In genomic region chr7:45181540-45181939, GRCm38 (mm10) we compare ENCODE assay signal across 9 mouse cellular contexts. TPM values are rescaled to one million over a fixed set of nuclear protein-coding genes. Genes with fewer than 3 reads are reported as not detected.
DNase-seq lines count a peak whose midpoint lies in the region; ATAC-seq lines count a peak whose summit lies in the region.
"Had no signal": no experiment of that assay in that cellular context is flagged by ENCODE, and none has a peak within 500 bp of the region (broad histone marks: within the 10 kb centered on the region; RNA-seq: fewer than 3 reads in every experiment).

No protein-coding gene starts in this region.

- peak; percentile 46 for DNase-seq in R1 (ENCODE audit: low read depth, low spot score)
- peak; percentile 47 for DNase-seq in midbrain, embryonic 14.5 days
- no peak for DNase-seq in frontal cortex, postnatal 36 days (ENCODE audit: low spot score in 2 of 2)
- no peak for DNase-seq in left cerebral cortex, adult 18-20 months (ENCODE audit: low spot score in 2 of 2)
- no peak for DNase-seq in left cerebral cortex, adult 9 months (ENCODE audit: low spot score in 2 of 2)

- H3K9ac ChIP-seq in hindbrain, embryonic 15.5 days: no peak overlapping the region
- peak overlapping the region; percentile 23; the same call in 1 of the 2 replicates for H3K9ac ChIP-seq in midbrain, embryonic 14.5 days (replicated peaks; ENCODE audit: low read length)

- H3K27ac ChIP-seq in hindbrain, embryonic 15.5 days (replicated peaks): no peak overlapping the region
- H3K27ac ChIP-seq in midbrain, embryonic 14.5 days (replicated peaks; ENCODE audit: low read depth, low read length): no peak overlapping the region

- WGBS in hindbrain, embryonic 15.5 days: 4% methylated on average over 29 of the region's 35 CpGs
- 4% methylated on average over 35 of the region's 35 CpGs for WGBS in midbrain, embryonic 14.5 days

- peaks cover 100% of the 10 kb centered on the region for H3K27me3 ChIP-seq in erythroblast, embryonic 14.5 days (ENCODE audit: control insufficient read depth)
- peaks cover 94% of the 10 kb centered on the region for H3K27me3 ChIP-seq in hindbrain, embryonic 15.5 days
- H3K27me3 ChIP-seq in midbrain, embryonic 14.5 days (ENCODE audit: control insufficient read depth, insufficient read depth, low read length): peaks cover 81% of the 10 kb centered on the region

- peak overlapping the region; percentile 53 for H3K4me3 ChIP-seq in erythroblast, embryonic 14.5 days (replicated peaks)
- H3K4me3 ChIP-seq in hindbrain, embryonic 15.5 days: peak overlapping the region; percentile 41
- peak overlapping the region; percentile 25 for H3K4me3 ChIP-seq in midbrain, embryonic 14.5 days (replicated peaks; ENCODE audit: low read depth, low read length)

- no peak for ATAC-seq in erythroblast, adult 5-6 weeks (replicated peaks; ENCODE audit: low FRiP score, poor library complexity, severe bottlenecking)
- no peak for ATAC-seq in hindbrain, embryonic 15.5 days (ENCODE audit: low FRiP score, low read depth)
- ATAC-seq in midbrain, embryonic 14.5 days (ENCODE audit: low FRiP score, low TSS enrichment): no peak

- peaks cover 2% of the 10 kb centered on the region; the same call in 1 of the 2 replicates for H3K9me3 ChIP-seq in erythroblast, embryonic 14.5 days (ENCODE audit: control insufficient read depth, low read length)
- no peaks in the 10 kb centered on the region for H3K9me3 ChIP-seq in hindbrain, embryonic 15.5 days
- H3K9me3 ChIP-seq in midbrain, embryonic 14.5 days (ENCODE audit: control insufficient read depth, low read length): no peaks in the 10 kb centered on the region

- peak overlapping the region; percentile 67 for H3K4me2 ChIP-seq in hindbrain, embryonic 15.5 days
- H3K4me2 ChIP-seq in midbrain, embryonic 14.5 days (ENCODE audit: low read length): peak overlapping the region; percentile 50

- H3K36me3 ChIP-seq in erythroblast, embryonic 14.5 days (ENCODE audit: control insufficient read depth): no peaks in the 10 kb centered on the region
- no peaks in the 10 kb centered on the region for H3K36me3 ChIP-seq in hindbrain, embryonic 15.5 days
- no peaks in the 10 kb centered on the region for H3K36me3 ChIP-seq in midbrain, embryonic 14.5 days (ENCODE audit: control insufficient read depth, insufficient read depth, low read length)

- H3K4me1 ChIP-seq in erythroblast, embryonic 14.5 days (ENCODE audit: control insufficient read depth): peaks cover 21% of the 10 kb centered on the region
- peaks cover 19% of the 10 kb centered on the region for H3K4me1 ChIP-seq in hindbrain, embryonic 15.5 days (replicated peaks)
- 0 out of 2 replicates have a peak, but pooled peaks cover 5% of the 10 kb centered on the region for H3K4me1 ChIP-seq in midbrain, embryonic 14.5 days (ENCODE audit: control insufficient read depth, insufficient read depth, low read length)

RNA-seq across cellular contexts. Expression of gene Pth2, which starts 0.7 kb away (rescaled TPM):
- polyA plus RNA-seq in erythroblast, embryonic 14.5 days (2012): not detected in 2 replicates
- not detected in 2 replicates for total RNA-seq in erythroblast, adult 5-6 weeks (2015; ENCODE audit: low replicate concordance)
- not detected in 2 replicates for total RNA-seq in erythroblast, adult 5-6 weeks (2017; ENCODE audit: low replicate concordance)
- 0.71 and 3.2 TPM in 2 replicates for polyA plus RNA-seq in hindbrain, embryonic 15.5 days (2015; fragmentation: Nextera tagmentation; extraction: Ambion mirVana)
- polyA plus RNA-seq in midbrain, embryonic 14.5 days (2014; fragmentation: Nextera tagmentation; extraction: Ambion mirVana): 0.68 and 1.4 TPM in 2 replicates
- not detected for total RNA-seq in left cerebral cortex, adult 18-20 months (2021)
- polyA plus RNA-seq: cortical plate, adult 2 months had no signal

RNA-seq across cellular contexts. Expression of gene Gfy, which starts 2.2 kb away (rescaled TPM):
- polyA plus RNA-seq in erythroblast, embryonic 14.5 days (2012): not detected in 2 replicates
- total RNA-seq in erythroblast, adult 5-6 weeks (2015; ENCODE audit: low replicate concordance): not detected in 2 replicates
- not detected in 2 replicates for total RNA-seq in erythroblast, adult 5-6 weeks (2017; ENCODE audit: low replicate concordance)
- not detected in 2 replicates for polyA plus RNA-seq in hindbrain, embryonic 15.5 days (2015; fragmentation: Nextera tagmentation; extraction: Ambion mirVana)
- not detected in 2 replicates for polyA plus RNA-seq in midbrain, embryonic 14.5 days (2014; fragmentation: Nextera tagmentation; extraction: Ambion mirVana)
- under 1 TPM; 0.26 to 0.40 TPM for total RNA-seq in left cerebral cortex, adult 18-20 months (2021)

RNA-seq across cellular contexts. Expression of gene Slc17a7, which starts 17.8 kb away (rescaled TPM):
- 0.02 TPM in 1 of 2 replicates, not detected in the other for polyA plus RNA-seq in erythroblast, embryonic 14.5 days (2012)
- total RNA-seq in erythroblast, adult 5-6 weeks (2015; ENCODE audit: low replicate concordance): not detected in 2 replicates
- 0.28 TPM in 1 of 2 replicates, not detected in the other for total RNA-seq in erythroblast, adult 5-6 weeks (2017; ENCODE audit: low replicate concordance)
- polyA plus RNA-seq in hindbrain, embryonic 15.5 days (2015; fragmentation: Nextera tagmentation; extraction: Ambion mirVana): 0.71 and 1.5 TPM in 2 replicates
- 0.39 and 0.62 TPM in 2 replicates for polyA plus RNA-seq in midbrain, embryonic 14.5 days (2014; fragmentation: Nextera tagmentation; extraction: Ambion mirVana)
- total RNA-seq in left cerebral cortex, adult 18-20 months (2021): 1,000 to 10,000 TPM; 1,307 TPM

RNA-seq across cellular contexts. Expression of gene Ccdc155, which starts 23.2 kb away (rescaled TPM):
- 0.05 TPM in 1 of 2 replicates, not detected in the other for polyA plus RNA-seq in erythroblast, embryonic 14.5 days (2012)
- total RNA-seq in erythroblast, adult 5-6 weeks (2015; ENCODE audit: low replicate concordance): not detected in 2 replicates
- total RNA-seq in erythroblast, adult 5-6 weeks (2017; ENCODE audit: low replicate concordance): not detected in 2 replicates
- 0.57 and 0.77 TPM in 2 replicates for polyA plus RNA-seq in hindbrain, embryonic 15.5 days (2015; fragmentation: Nextera tagmentation; extraction: Ambion mirVana)
- polyA plus RNA-seq in midbrain, embryonic 14.5 days (2014; fragmentation: Nextera tagmentation; extraction: Ambion mirVana): 0.33 and 0.34 TPM in 2 replicates
- total RNA-seq in left cerebral cortex, adult 18-20 months (2021): 1 to 10 TPM; 4.9 to 9.7 TPM

RNA-seq across cellular contexts. Expression of gene Aldh16a1, which starts 27.2 kb away (rescaled TPM):
- polyA plus RNA-seq in erythroblast, embryonic 14.5 days (2012): 13.5 and 16.3 TPM in 2 replicates
- total RNA-seq in erythroblast, adult 5-6 weeks (2015; ENCODE audit: low replicate concordance): 10.2 and 12.7 TPM in 2 replicates
- 6.3 and 10.3 TPM in 2 replicates for total RNA-seq in erythroblast, adult 5-6 weeks (2017; ENCODE audit: low replicate concordance)
- 20.8 and 21.9 TPM in 2 replicates for polyA plus RNA-seq in hindbrain, embryonic 15.5 days (2015; fragmentation: Nextera tagmentation; extraction: Ambion mirVana)
- 21.2 and 24.1 TPM in 2 replicates for polyA plus RNA-seq in midbrain, embryonic 14.5 days (2014; fragmentation: Nextera tagmentation; extraction: Ambion mirVana)
- 10 to 100 TPM; 12.7 to 15.1 TPM for total RNA-seq in left cerebral cortex, adult 18-20 months (2021)

Comparison
In these comparisons a context has a peak if more than half of its experiments do, and no peak if none do; other contexts are left out.
1. DNase-seq: peak in R1 (single experiment) and midbrain, embryonic 14.5 days (single experiment); none in frontal cortex, postnatal 36 days (0 of 2), left cerebral cortex, adult 18-20 months (0 of 2) and left cerebral cortex, adult 9 months (0 of 2).
2. Peak in every context shown above with its lines, with median percentiles within 50 percentile points of each other: H3K4me3 ChIP-seq.